Mouse (Mus musculus) left cerebral cortex, postnatal 14 days (tissue): Measurements from ENCODE around the gene Cyp26a1. TPM values are rescaled to one million over a fixed set of nuclear protein-coding genes. Genes with fewer than 3 reads are reported as not detected.

Source experiments
- DNase-seq, 2 experiments: peaks; one replicate each; pipeline ENCODE4 v3.0.0; 2021 to 2022; ENCODE audit warnings: low spot score in 2 of 2, mixed read lengths in 1 of 2
- intact Hi-C: fragments of 180-260 bp; cut with DNase I; formaldehyde crosslinking; loops from one replicate; pipeline ENCODE4 v1.15.1; 2025
- total RNA-seq, 2 experiments: library from RNA; stranded (reverse); gene quantifications; 2 replicates each; pipeline ENCODE4 v1.2.3; 2021

The Cyp26a1 gene
- total RNA-seq, 2 experiments from 2014 or later: 0.25 TPM; not detected in 1

DNA sequence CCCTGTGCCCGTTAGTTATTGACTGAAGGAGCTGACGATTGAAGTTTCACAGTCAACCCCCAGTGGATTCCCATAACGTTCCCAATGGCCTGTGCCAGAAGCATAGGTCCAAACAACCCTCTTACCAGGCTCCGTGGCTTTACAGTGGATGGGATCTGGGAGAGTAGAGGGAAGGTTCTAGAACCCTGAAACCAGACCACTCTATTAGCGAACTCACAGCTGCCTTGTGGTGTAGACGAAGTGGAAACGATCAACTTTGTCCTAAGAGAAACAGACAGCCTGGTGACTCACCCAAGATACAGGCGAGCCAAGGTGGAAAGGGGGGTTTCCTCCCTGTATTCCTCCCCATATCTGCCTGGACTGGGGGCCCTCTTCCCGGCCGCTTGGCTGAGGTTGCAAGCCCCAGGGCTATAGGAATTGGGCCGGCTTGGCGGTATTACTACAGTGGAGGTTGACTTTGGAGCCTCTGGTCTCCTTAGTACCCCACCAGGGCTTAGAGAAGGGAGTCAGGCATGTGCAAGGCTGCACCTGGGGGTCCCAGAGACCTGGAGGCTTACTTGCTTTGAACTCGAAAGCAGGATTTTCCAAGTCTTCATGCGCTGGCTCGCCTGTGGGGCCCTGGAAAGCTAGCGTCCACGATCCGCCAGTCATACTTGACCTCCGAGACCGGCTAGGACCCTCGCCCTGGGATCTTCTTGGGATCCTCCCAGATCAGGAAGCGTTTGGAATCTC lies 829 bp upstream of the Cyp26a1 start:
- intact Hi-C loops: no loop called here
- DNase-seq: no peak

GRCm38 (mm10) chr19:37697335-37697636 lies 312 bp upstream of the Cyp26a1 start:
- intact Hi-C loops: no loop called here

DNA sequence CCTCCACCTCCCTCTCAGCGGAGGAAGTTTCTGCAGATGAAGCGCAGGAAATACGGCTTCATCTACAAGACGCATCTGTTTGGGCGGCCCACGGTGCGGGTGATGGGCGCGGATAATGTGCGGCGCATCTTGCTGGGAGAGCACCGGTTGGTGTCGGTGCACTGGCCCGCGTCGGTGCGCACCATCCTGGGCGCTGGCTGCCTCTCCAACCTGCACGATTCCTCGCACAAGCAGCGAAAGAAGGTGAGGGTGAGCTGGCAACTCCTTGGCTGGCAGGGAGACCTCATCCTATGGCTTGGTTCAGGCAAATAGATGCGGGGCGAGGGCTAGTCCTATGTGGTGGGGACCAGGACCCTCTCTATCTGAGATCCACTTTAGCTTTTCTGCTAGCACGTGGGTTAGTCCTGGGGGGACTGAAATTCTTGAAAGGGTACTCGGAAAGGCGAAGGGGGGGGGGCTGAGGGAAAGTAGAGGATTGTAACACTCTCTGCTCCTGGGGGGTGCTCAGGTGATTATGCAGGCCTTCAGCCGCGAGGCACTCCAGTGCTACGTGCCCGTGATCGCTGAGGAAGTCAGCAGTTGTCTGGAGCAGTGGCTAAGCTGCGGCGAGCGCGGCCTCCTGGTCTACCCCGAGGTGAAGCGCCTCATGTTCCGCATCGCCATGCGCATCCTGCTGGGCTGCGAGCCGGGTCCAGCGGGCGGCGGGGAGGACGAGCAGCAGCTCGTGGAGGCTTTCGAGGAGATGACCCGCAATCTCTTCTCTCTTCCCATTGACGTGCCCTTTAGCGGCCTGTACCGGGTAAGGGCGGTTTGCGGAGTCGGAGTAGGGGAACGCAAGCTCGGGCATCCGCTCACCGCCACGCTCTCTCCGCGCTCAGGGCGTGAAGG lies 919 bp downstream of the Cyp26a1 start:
- no peak for DNase-seq
- intact Hi-C loops: no loop called here

More at GRCm38 (mm10) chr19:37697335-37697636, 312 bp upstream of the Cyp26a1 start:
- no peak for DNase-seq

- DNase-seq: no peak
- intact Hi-C loops: no loop called here
Measured at GRCm38 (mm10) chr19:37699711-37700110, 2.1 kb downstream of the Cyp26a1 start.

DNA sequence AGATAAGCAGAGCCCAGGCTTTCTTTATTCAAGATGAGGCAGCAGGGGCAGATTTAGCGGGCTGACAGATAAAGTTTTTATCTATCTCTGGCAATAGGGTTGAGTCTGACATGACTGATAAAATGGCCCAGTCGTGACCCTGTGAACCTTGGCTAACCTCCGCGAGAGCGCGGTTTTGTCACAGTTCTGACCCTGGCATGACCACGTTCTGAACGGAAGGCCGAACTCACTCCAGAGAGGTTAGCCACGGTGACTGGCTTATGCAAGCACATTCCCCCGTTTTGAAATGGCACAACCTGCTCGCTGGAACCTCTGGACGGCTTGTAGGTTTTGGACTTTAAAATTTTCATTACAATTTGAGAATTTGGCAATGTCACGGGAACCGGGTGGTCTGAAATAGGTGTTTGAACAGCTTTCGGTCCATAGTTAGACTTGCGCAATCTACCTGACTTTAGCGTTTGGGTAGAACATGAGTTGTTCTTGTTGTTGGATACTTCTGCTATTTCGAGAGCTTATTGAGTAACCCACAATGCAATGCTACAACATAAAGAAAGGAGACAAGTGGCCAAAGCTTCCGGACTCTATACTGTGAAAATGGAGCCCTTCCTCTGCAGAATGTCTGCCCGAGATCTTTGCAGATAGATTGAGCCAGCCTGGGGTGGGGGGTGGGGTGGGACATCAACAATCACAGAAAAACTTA lies 4.9 kb downstream of the Cyp26a1 start:
- intact Hi-C loops: no loop called here

GRCm38 (mm10) chr19:37703902-37704509 lies 6.4 kb downstream of the Cyp26a1 start:
- intact Hi-C loops: loop anchor here (1.0 to 2.0 kb wide), 2 partner anchors 183 to 233 kb away; no protein-coding TSS in a partner anchor
- DNase-seq: peak; percentile 64 to 81

More for the DNA sequence above, 4.9 kb downstream of the Cyp26a1 start:
- no peak for DNase-seq

DNA sequence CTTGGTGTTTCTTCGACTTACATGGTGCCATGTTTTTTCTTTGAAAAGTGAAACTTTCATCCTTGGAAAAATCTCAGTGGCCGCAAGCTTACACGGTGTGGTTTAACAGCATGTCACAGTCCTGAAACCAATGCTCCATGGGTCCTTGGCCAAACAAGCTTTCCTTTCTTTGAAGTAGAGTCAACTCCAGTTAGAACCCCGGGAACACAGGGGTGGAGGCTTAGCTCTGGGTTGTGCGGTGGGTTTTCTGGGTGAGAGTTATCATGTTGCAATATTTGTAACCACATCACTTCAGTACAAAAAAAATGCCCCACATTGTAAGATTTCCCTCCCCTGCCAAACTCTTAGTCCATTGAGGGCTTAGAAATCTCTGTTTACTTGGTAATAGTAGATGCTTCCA lies 8.1 kb downstream of the Cyp26a1 start:
- intact Hi-C loops: loop anchor here (2.0 kb wide), 1 partner anchor 181 kb away; no protein-coding TSS in a partner anchor
- no peak for DNase-seq

GRCm38 (mm10) chr19:37714681-37715080 lies 17.1 kb downstream of the Cyp26a1 start:
- intact Hi-C loops: no loop called here
- DNase-seq: no peak

DNA sequence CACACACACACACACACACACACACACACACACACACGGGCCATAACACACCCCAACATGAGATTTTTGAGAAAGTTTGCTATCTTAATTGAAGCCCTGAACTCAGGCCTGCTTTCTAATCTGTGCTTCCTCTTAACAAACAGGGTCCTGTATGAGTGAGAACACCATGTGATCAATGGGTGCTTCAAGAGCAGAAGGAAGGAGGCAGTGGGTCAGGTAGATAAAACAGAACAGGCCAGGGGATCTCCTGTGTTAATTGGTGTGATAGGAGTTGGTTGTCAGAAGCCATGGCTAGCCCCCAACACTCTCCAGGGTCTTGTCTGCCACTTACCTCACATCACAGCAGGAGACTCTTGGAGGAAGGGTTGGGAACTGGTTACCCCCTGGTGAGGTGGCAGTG lies 18.4 kb downstream of the Cyp26a1 start:
- no peak for DNase-seq
- intact Hi-C loops: no loop called here

DNA sequence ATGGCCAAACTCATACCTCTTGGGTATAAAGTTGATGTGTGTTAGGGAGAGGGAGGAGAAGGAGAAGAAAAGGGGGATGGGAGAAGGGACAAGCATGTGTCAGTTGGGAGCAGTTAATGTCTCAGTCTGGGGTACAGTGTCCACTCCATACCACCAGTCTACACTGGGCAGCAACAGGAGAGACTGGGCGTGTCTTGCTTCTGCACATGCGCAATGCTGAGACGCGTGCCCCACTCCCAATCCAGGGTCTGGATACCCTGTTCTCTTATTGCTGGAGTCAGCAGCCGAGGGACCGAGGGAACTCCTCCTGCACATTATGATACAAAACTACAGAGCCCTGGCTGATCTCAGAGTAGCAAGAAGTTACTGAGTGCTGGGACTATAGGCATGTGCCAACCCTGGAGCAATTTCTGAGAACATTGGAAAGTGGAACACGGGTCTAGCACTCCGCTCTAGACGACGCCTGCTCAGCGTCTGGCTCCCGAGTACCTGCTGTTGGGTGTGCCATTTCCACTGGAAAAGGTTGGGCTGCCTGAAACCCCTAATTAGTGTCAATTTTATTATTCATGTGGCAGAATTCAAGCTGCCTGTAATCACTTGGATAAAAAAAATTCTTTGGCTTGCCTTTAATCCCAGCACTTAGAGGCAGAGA lies 19.1 kb downstream of the Cyp26a1 start:
- intact Hi-C loops: no loop called here
- DNase-seq: no peak

DNA sequence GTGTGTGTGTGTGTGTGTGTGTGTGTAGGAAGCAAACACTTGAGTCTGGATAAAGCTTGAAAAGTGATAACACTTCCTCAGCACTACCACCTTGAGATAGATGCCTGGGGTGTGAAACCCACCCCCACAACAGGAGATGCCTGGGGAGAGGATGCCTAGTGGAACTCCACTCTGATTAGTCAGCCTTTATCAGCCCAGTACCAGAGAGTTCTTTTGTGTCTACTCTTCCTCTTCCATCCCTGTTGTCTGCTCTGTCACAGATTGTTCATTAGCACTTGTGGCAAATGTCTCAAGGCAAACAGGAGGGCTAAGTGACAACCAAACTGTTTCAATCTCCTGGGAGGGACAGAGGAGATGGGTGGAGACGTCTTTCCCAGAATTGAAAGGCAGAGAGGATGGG lies 21.6 kb downstream of the Cyp26a1 start:
- intact Hi-C loops: no loop called here
- DNase-seq: no peak

DNA sequence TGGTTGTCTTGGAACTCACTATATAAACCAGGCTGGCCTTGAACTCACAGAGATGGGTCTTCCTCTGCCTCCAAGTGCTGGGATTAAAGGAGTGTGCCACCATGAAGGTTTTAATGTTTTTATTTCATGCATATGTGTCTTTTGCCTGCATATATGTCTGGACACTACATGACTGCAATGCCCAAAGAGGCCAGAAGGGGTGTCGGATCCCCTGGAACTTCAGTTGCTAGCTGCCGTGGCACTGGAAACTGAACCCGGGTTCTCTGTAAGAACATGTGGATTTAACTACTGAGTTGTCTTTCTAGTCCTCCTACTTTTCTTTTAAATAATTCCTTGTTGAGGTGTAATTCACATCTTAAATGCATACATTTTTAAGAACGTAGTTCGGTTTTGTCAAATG lies 27.0 kb downstream of the Cyp26a1 start:
- intact Hi-C loops: no loop called here
- DNase-seq: no peak

DNA sequence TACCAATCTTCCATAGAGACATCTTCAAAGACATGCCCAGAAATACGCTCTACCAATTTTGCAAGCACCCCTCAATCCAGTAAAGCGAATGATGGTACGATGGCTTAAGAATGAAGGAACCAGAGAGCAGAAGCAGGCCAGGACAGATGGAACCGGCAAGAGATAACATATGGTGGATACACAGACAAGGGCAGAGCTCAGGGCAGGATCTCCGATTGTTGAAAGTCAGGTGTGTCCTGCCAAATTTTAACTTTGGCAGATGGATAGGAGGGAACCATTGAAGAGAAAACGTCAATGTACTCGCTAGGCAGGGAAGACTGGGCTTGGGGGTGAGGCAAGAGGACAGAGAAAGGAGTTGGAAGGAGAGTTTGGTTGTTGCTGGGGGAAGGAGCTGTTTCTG lies 29.0 kb downstream of the Cyp26a1 start:
- intact Hi-C loops: no loop called here
- DNase-seq: no peak

DNA sequence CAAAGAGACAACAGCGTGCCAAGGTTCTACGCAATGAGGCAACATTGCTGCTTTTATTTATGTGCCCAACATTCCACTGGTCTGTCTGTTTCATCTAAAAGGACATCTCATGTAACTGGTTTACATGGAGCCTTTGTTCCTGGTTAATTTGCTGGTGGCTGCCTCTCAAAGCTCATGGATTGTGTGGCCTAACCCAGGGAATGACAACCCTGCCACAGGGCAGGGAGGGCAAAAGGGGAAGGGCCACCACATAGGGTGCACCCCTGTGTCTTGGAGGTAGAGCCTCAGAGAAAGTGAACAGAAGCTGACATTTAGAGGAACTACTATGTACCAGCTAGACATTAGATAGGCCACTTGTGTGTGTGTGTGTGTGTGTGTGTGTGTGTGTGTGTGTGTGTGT lies 29.8 kb downstream of the Cyp26a1 start:
- no peak for DNase-seq

GRCm38 (mm10) chr19:37735426-37735825 lies 37.8 kb downstream of the Cyp26a1 start:
- DNase-seq: no peak
- intact Hi-C loops: no loop called here

More for the DNA sequence above, 29.8 kb downstream of the Cyp26a1 start:
- intact Hi-C loops: no loop called here

- no peak for DNase-seq
- intact Hi-C loops: no loop called here
Measured at GRCm38 (mm10) chr19:37738575-37738974, 41.0 kb downstream of the Cyp26a1 start.

GRCm38 (mm10) chr19:37740043-37740442 lies 42.4 kb downstream of the Cyp26a1 start:
- intact Hi-C loops: no loop called here
- DNase-seq: no peak
